Mouse (Mus musculus) right cerebral cortex, postnatal 25 days (tissue): ENCODE measurements around the gene Fnbp4.
A peak's percentile ranks its signal among the peaks of the same experiment; 100 is the strongest.

ENCODE experiments used
- DNase-seq: peaks from one replicate; pipeline ENCODE4 v3.0.0; 2022

Gene Fnbp4

GRCm38 (mm10) chr2:90745053-90745678 lies at the start of gene Fnbp4:
Gene Fnbp4 (plus strand): TSS chr2:90745370.
- DNase-seq: peak; percentile 99

- no peak for DNase-seq
Observed at GRCm38 (mm10) chr2:90700943-90701342, 44.2 kb upstream of the Fnbp4 start.

- DNase-seq: no peak
Observed at GRCm38 (mm10) chr2:90708548-90708947, 36.6 kb upstream of the Fnbp4 start.

GRCm38 (mm10) chr2:90715555-90716092 lies 29.5 kb upstream of the Fnbp4 start:
- DNase-seq: no peak

- DNase-seq: no peak
Observed at GRCm38 (mm10) chr2:90717366-90717765, 27.8 kb upstream of the Fnbp4 start.

GRCm38 (mm10) chr2:90717948-90718347 lies 27.2 kb upstream of the Fnbp4 start:
- no peak for DNase-seq

- no peak for DNase-seq
Observed at GRCm38 (mm10) chr2:90726818-90727217, 18.4 kb upstream of the Fnbp4 start.

GRCm38 (mm10) chr2:90735326-90735725 lies 9.8 kb upstream of the Fnbp4 start:
- DNase-seq: no peak

- no peak for DNase-seq
Observed at GRCm38 (mm10) chr2:90738801-90739200, 6.4 kb upstream of the Fnbp4 start.

- no peak for DNase-seq
Observed at GRCm38 (mm10) chr2:90739327-90739726, 5.8 kb upstream of the Fnbp4 start.

- DNase-seq: no peak
Observed at GRCm38 (mm10) chr2:90739921-90740320, 5.2 kb upstream of the Fnbp4 start.

- no peak for DNase-seq
Observed at GRCm38 (mm10) chr2:90744285-90745052, 701 bp upstream of the Fnbp4 start.

- no peak for DNase-seq
Observed at GRCm38 (mm10) chr2:90745740-90746537, 769 bp downstream of the Fnbp4 start.

GRCm38 (mm10) chr2:90746538-90746865 lies 1.3 kb downstream of the Fnbp4 start:
- DNase-seq: no peak

GRCm38 (mm10) chr2:90747131-90747530 lies 2.0 kb downstream of the Fnbp4 start:
- no peak for DNase-seq

GRCm38 (mm10) chr2:90749676-90750459 lies 4.7 kb downstream of the Fnbp4 start:
- no peak for DNase-seq

GRCm38 (mm10) chr2:90753565-90753964 lies 8.4 kb downstream of the Fnbp4 start:
- DNase-seq: no peak

- DNase-seq: no peak
Observed at GRCm38 (mm10) chr2:90754188-90754587, 9.0 kb downstream of the Fnbp4 start.

GRCm38 (mm10) chr2:90765123-90765522 lies 20.0 kb downstream of the Fnbp4 start:
- no peak for DNase-seq

- no peak for DNase-seq
Observed at GRCm38 (mm10) chr2:90781323-90781722, 36.2 kb downstream of the Fnbp4 start.

GRCm38 (mm10) chr2:90781938-90782337 lies 36.8 kb downstream of the Fnbp4 start:
- DNase-seq: no peak

GRCm38 (mm10) chr2:90782458-90782857 lies 37.3 kb downstream of the Fnbp4 start, which contains the start of gene Agbl2:
Gene Agbl2 (plus strand): TSS chr2:90782727.
- no peak for DNase-seq
